Mouse (Mus musculus) neutrophil, adult 59 days (primary cell): ENCODE data around the gene Gucy1b2. TPM values are rescaled to one million over a fixed set of nuclear protein-coding genes. Genes with fewer than 3 reads are reported as not detected.

Experiments used
- total RNA-seq, 2 experiments: library from RNA; stranded (reverse); gene quantifications; 1 replicate in 1 of 2; 2 replicates in 1 of 2; pipeline ENCODE4 v1.2.4; 2023

The Gucy1b2 gene
- not detected for total RNA-seq

DNA sequence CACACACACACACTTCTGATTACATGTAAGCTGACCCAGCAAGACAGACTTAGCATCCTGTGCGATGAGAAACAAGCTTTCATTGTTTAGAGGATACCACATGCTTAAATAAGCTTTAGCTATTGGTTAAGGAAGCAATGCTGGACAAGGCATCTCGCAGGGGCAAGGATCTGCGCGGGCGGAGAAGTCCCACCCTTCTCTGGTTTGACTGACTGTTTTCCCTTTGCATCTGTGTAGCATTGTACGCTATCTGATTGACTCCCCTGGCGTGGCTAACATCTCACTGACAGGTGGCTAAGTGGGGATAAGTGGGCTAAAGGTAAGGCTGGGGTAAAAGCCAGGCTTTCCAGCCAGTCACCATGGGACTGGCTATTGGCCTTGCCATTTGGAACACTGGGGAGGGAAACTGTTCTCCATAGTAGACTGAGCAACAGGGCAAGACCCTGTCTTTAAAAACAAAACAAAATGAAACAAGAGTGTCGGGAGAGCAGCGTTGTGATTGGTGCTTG, at the start of gene Gucy1b2:
Gene Gucy1b2 (minus strand): TSS at position 51 of the 509 bp plus-strand sequence.

Other genes starting within 250 kb of the Gucy1b2 start
- gene Rnaseh2b, start 163.7 kb downstream of the Gucy1b2 start, total RNA-seq, result 10 to 100 TPM; 32.2 to 32.4 TPM
- not detected for gene Dleu7, start 163.2 kb downstream of the Gucy1b2 start, total RNA-seq
- gene Fam124a, start 99.4 kb upstream of the Gucy1b2 start, total RNA-seq, result under 1 TPM in 1 of 2 experiments, not detected in 1; 0.84 TPM
- gene Gm4131, start 110.6 kb upstream of the Gucy1b2 start, total RNA-seq, result not detected
- gene Serpine3, start 207.4 kb upstream of the Gucy1b2 start, total RNA-seq, result not detected